Mouse (Mus musculus) macrophage (primary cell): Measurements from ENCODE around the gene Grid1. TPM values are rescaled to one million over a fixed set of nuclear protein-coding genes. Genes with fewer than 3 reads are reported as not detected.

ENCODE experiments used
- polyA plus RNA-seq: library from polyadenylated mRNA; stranded (reverse); fragments of 250-400 nt; gene quantifications from 3 replicates; pipeline ENCODE4 v1.2.4, GENCODE M21; 2018; ENCODE audit warnings: inconsistent platforms

Grid1 gene
- polyA plus RNA-seq, 1 experiment from 2014 or later, result not detected

Other genes starting within 250 kb of the Grid1 start
- gene Ldb3, start 231.4 kb upstream of the Grid1 start, polyA plus RNA-seq, result not detected in 3 replicates
- gene Opn4, start 220.0 kb upstream of the Grid1 start, polyA plus RNA-seq, result not detected in 3 replicates
- gene Wapl, start 146.2 kb upstream of the Grid1 start, polyA plus RNA-seq, result 39.9 to 47.6 TPM (median 44.0 TPM) in 3 replicates